ENCODE assay signal across 20 mouse cellular contexts in genomic region chr14:48422901-48423300, GRCm38 (mm10). TPM values are rescaled to one million over a fixed set of nuclear protein-coding genes. Genes with fewer than 3 reads are reported as not detected.
DNase-seq lines count a peak whose midpoint lies in the region; ATAC-seq lines count a peak whose summit lies in the region.
"Had no signal": no experiment of that assay in that cellular context is flagged by ENCODE, and none has a peak within 500 bp of the region (broad histone marks: within the 10 kb centered on the region; RNA-seq: fewer than 3 reads in every experiment).

No protein-coding gene starts in this region.

- no peaks in the 10 kb centered on the region for H3K9me3 ChIP-seq in hindbrain, embryonic 14.5 days (ENCODE audit: control insufficient read depth, low read length)
- H3K9me3 ChIP-seq: embryonic facial prominence, embryonic 10.5 days; G1E; hindbrain, embryonic 12.5 days; limb, embryonic 15.5 days; liver, embryonic 15.5 days had no signal

- no peak overlapping the region for H3K9ac ChIP-seq in hindbrain, embryonic 14.5 days
- H3K9ac ChIP-seq: hindbrain, embryonic 12.5 days; limb, embryonic 15.5 days; liver, embryonic 15.5 days had no signal

- H3K4me2 ChIP-seq in hindbrain, embryonic 14.5 days (replicated peaks): no peak overlapping the region
- H3K4me2 ChIP-seq: limb, embryonic 15.5 days; liver, embryonic 15.5 days had no signal

- H3K4me1 ChIP-seq in hindbrain, embryonic 14.5 days (replicated peaks; ENCODE audit: control insufficient read depth, insufficient read depth, low read length): peaks cover 4% of the 10 kb centered on the region; the same call in 1 of the 2 replicates
- H3K4me1 ChIP-seq: liver, embryonic 15.5 days had no signal

- no peaks in the 10 kb centered on the region for H3K36me3 ChIP-seq in hindbrain, embryonic 14.5 days (replicated peaks; ENCODE audit: control insufficient read depth, insufficient read depth)
- H3K36me3 ChIP-seq: embryonic facial prominence, embryonic 10.5 days; G1E; hindbrain, embryonic 12.5 days; limb, embryonic 15.5 days; liver, embryonic 15.5 days had no signal

- no peaks in the 10 kb centered on the region for H3K27me3 ChIP-seq in hindbrain, embryonic 14.5 days (ENCODE audit: control insufficient read depth, insufficient read depth, low read length)
- H3K27me3 ChIP-seq: hindbrain, embryonic 12.5 days; limb, embryonic 15.5 days; liver, embryonic 15.5 days had no signal

- WGBS in hindbrain, embryonic 14.5 days: 68% methylated on average over 7 of the region's 7 CpGs

- ATAC-seq in activated CD4-positive, CD25-positive, alpha-beta regulatory T cell, adult 4 months: peak; percentile 11
- no peak for ATAC-seq in hindbrain, embryonic 14.5 days (ENCODE audit: low FRiP score)

- DNase-seq in left cerebral cortex, adult 18-20 months (ENCODE audit: low spot score in 2 of 2): peak; percentile 17 to 29
- no peak for DNase-seq in left cerebral cortex, adult 9 months (ENCODE audit: low spot score in 2 of 2)
- DNase-seq in 416B (ENCODE audit: low read depth): peak; percentile 19
- peak; percentile 50 for DNase-seq in thymus, postnatal 0 days (ENCODE audit: low spot score)
- no peak for DNase-seq in hindbrain, embryonic 14.5 days (ENCODE audit: low spot score)
- no peak for DNase-seq in lung, postnatal 14 days
- DNase-seq in B cell, adult 2 months: no peak
- DNase-seq: cerebellum, adult 8-10 months; gastrocnemius, postnatal 10 days; heart, adult 2 months; heart, postnatal 14 days; kidney, adult 9 months; kidney, postnatal 4 days; layer of hippocampus, adult 9-11 months had no signal

- no peak overlapping the region for H3K27ac ChIP-seq in hindbrain, embryonic 14.5 days
- H3K27ac ChIP-seq: embryonic facial prominence, embryonic 10.5 days; heart, adult 2 months; hindbrain, embryonic 12.5 days; limb, embryonic 15.5 days; liver, embryonic 15.5 days had no signal

- H3K4me3 ChIP-seq in hindbrain, embryonic 14.5 days (replicated peaks; ENCODE audit: low read length): no peak overlapping the region
- H3K4me3 ChIP-seq: heart, adult 2 months; hindbrain, embryonic 12.5 days; limb, embryonic 15.5 days; liver, embryonic 15.5 days had no signal

RNA-seq across cellular contexts. Expression of gene Tmem260, which starts 23.0 kb away (rescaled TPM):
- total RNA-seq in left cerebral cortex, adult 18-20 months (2021): 10 to 100 TPM; 23.8 TPM
- polyA plus RNA-seq in activated CD4-positive, CD25-positive, alpha-beta regulatory T cell, adult 4 months (2017; shearing (Covaris generic)): 10 to 100 TPM in 1 of 2 experiments, 1 to 10 TPM in 1; 8.2 to 12.2 TPM
- polyA plus RNA-seq in thymus, postnatal 0 days (2015; fragmentation: Nextera tagmentation; extraction: Ambion mirVana): 20.7 and 23.0 TPM in 2 replicates
- polyA plus RNA-seq in hindbrain, embryonic 14.5 days (2014; fragmentation: Nextera tagmentation; extraction: Ambion mirVana): 20.4 TPM in 2 replicates

Comparison
In these comparisons a context has a peak if more than half of its experiments do, and no peak if none do; other contexts are left out.
1. DNase-seq: peak in left cerebral cortex, adult 18-20 months (2 of 2), 416B (single experiment) and thymus, postnatal 0 days (single experiment); none in left cerebral cortex, adult 9 months (0 of 2), hindbrain, embryonic 14.5 days (single experiment), lung, postnatal 14 days (single experiment) and B cell, adult 2 months (0 of 2).